Mouse (Mus musculus) stomach, embryonic 16.5 days (tissue): Measurements from ENCODE around the gene Fam102b. TPM values are rescaled to one million over a fixed set of nuclear protein-coding genes. Genes with fewer than 3 reads are reported as not detected.

Experiments
- ATAC-seq: fragments of 200-750 bp; cut with Nextera tagmentation; 2 replicates; pipeline ENCODE4 v1.8.0; 2017; ENCODE audit warnings: moderate number of reproducible peaks, moderate TSS enrichment; ENCODE audit not compliant: insufficient read depth, low FRiP score
- H3K27ac ChIP-seq: fragments of 300-500 bp; sonication (generic); 2 replicates; pipeline ENCODE4 v1.5.1; 2014; ENCODE audit warnings: low read length
- H3K27me3 ChIP-seq: fragments of 300-500 bp; sonication (generic); 2 replicates; pipeline ENCODE4 v1.6.1; 2014; ENCODE audit warnings: low read length, control low read depth, mixed read lengths; ENCODE audit not compliant: control insufficient read depth, insufficient read depth
- H3K36me3 ChIP-seq: fragments of 300-500 bp; sonication (generic); 2 replicates; pipeline ENCODE4 v1.6.1; 2014; ENCODE audit warnings: low read length; ENCODE audit not compliant: control insufficient read depth, insufficient read depth
- H3K4me1 ChIP-seq: fragments of 300-500 bp; sonication (generic); 2 replicates; pipeline ENCODE4 v1.6.1; 2014; ENCODE audit warnings: low read length, control low read depth, mixed read lengths; ENCODE audit not compliant: control insufficient read depth, insufficient read depth
- H3K4me2 ChIP-seq: fragments of 300-500 bp; sonication (generic); 2 replicates; pipeline ENCODE4 v1.6.1; 2014; ENCODE audit warnings: low read depth, low read length, mixed read lengths
- H3K4me3 ChIP-seq: fragments of 300-500 bp; sonication (generic); replicated peaks from 2 replicates; pipeline ENCODE4 v1.5.1; 2014; ENCODE audit warnings: mild to moderate bottlenecking, low read length
- H3K9ac ChIP-seq: fragments of 300-500 bp; sonication (generic); 2 replicates; pipeline ENCODE4 v1.6.1; 2014; ENCODE audit warnings: low read length
- H3K9me3 ChIP-seq: fragments of 300-500 bp; sonication (generic); replicated peaks from 2 replicates; pipeline ENCODE4 v1.6.1; 2016; ENCODE audit warnings: low read length, control low read depth; ENCODE audit not compliant: control insufficient read depth
- WGBS: fragments of 180-500 bp; shearing (Covaris S2); extraction: QIAGEN DNeasy Blood & Tissue Kit; methylation state at CpG from one replicate; pipeline ENCODE4 v1.1.7; 2014; 5-methylcytosine and 5-hydroxymethylcytosine counted together
- polyA plus RNA-seq: library from polyadenylated mRNA; unstranded; fragments of >200 nt; fragmentation: Nextera tagmentation; extraction: Ambion mirVana; gene quantifications from 2 replicates; pipeline ENCODE4 v1.2.1, GENCODE M21; 2015

The Fam102b gene
- polyA plus RNA-seq, 1 experiment from 2014 or later = 8.8 TPM

GRCm38 (mm10) chr3:108997284-108997683 lies 30.1 kb downstream of the Fam102b start:
- H3K27me3 ChIP-seq = no peaks in the 10 kb centered on the region
- no peak overlapping the region for H3K4me3 ChIP-seq
- no peak overlapping the region for H3K27ac ChIP-seq
- no peak overlapping the region for H3K9ac ChIP-seq
- no peaks in the 10 kb centered on the region for H3K4me1 ChIP-seq
- H3K4me2 ChIP-seq = no peak overlapping the region
- H3K9me3 ChIP-seq = no peaks in the 10 kb centered on the region
- no peak for ATAC-seq
- H3K36me3 ChIP-seq = no peaks in the 10 kb centered on the region
- 61% methylated on average over 11 of the region's 11 CpGs for WGBS

GRCm38 (mm10) chr3:108995379-108995778 lies 32.0 kb downstream of the Fam102b start:
- Histone ChIP-seq H3K9me3 (no peaks in the 10 kb centered on the region), H3K27ac (no peak overlapping the region), H3K4me3 (no peak overlapping the region), H3K4me2 (no peak overlapping the region), H3K4me1 (no peaks in the 10 kb centered on the region), H3K9ac (no peak overlapping the region), H3K27me3 (no peaks in the 10 kb centered on the region), H3K36me3 (peaks cover 4% of the 10 kb centered on the region)
- WGBS = 73% methylated on average over 2 of the region's 2 CpGs
- ATAC-seq = no peak

GRCm38 (mm10) chr3:108994477-108994876 lies 32.9 kb downstream of the Fam102b start:
- H3K27ac ChIP-seq = no peak overlapping the region
- H3K4me2 ChIP-seq = no peak overlapping the region
- H3K36me3 ChIP-seq = peaks cover 8% of the 10 kb centered on the region
- no peaks in the 10 kb centered on the region for H3K27me3 ChIP-seq
- 91% methylated on average over 2 of the region's 2 CpGs for WGBS
- H3K9ac ChIP-seq = no peak overlapping the region
- ATAC-seq = no peak
- H3K4me1 ChIP-seq = no peaks in the 10 kb centered on the region
- no peak overlapping the region for H3K4me3 ChIP-seq
- no peaks in the 10 kb centered on the region for H3K9me3 ChIP-seq

GRCm38 (mm10) chr3:108989971-108990548 lies 37.3 kb downstream of the Fam102b start:
- 84% methylated on average over 9 of the region's 9 CpGs for WGBS

GRCm38 (mm10) chr3:108987009-108987659 lies 40.3 kb downstream of the Fam102b start:
- Histone ChIP-seq H3K27me3 (no peaks in the 10 kb centered on the region), H3K4me2 (no peak overlapping the region), H3K27ac (no peak overlapping the region), H3K9me3 (no peaks in the 10 kb centered on the region), H3K4me3 (no peak overlapping the region), H3K9ac (no peak overlapping the region), H3K36me3 (peaks cover 8% of the 10 kb centered on the region), H3K4me1 (no peaks in the 10 kb centered on the region)
- ATAC-seq = no peak
- 80% methylated on average over 12 of the region's 12 CpGs for WGBS

More at GRCm38 (mm10) chr3:108989971-108990548, 37.3 kb downstream of the Fam102b start:
- H3K9ac ChIP-seq = no peak overlapping the region
- H3K4me1 ChIP-seq = no peaks in the 10 kb centered on the region
- no peak overlapping the region for H3K27ac ChIP-seq
- no peaks in the 10 kb centered on the region for H3K27me3 ChIP-seq
- H3K9me3 ChIP-seq = no peaks in the 10 kb centered on the region
- H3K4me3 ChIP-seq = no peak overlapping the region
- H3K4me2 ChIP-seq = no peak overlapping the region
- ATAC-seq = no peak
- peaks cover 8% of the 10 kb centered on the region for H3K36me3 ChIP-seq

- 68% methylated on average over 1 of the region's 1 CpGs for WGBS
- no peak overlapping the region for H3K4me3 ChIP-seq
- ATAC-seq = no peak
- peaks cover 8% of the 10 kb centered on the region for H3K36me3 ChIP-seq
- H3K4me1 ChIP-seq = no peaks in the 10 kb centered on the region
- no peak overlapping the region for H3K4me2 ChIP-seq
- H3K9me3 ChIP-seq = no peaks in the 10 kb centered on the region
- no peak overlapping the region for H3K9ac ChIP-seq
- H3K27ac ChIP-seq = no peak overlapping the region
- H3K27me3 ChIP-seq = no peaks in the 10 kb centered on the region
Measured at GRCm38 (mm10) chr3:108986534-108986933, 40.9 kb downstream of the Fam102b start.

GRCm38 (mm10) chr3:108983989-108984388 lies 43.4 kb downstream of the Fam102b start:
- 57% methylated on average over 5 of the region's 5 CpGs for WGBS
- H3K36me3 ChIP-seq = peaks cover 17% of the 10 kb centered on the region; the same call in 1 of the 2 replicates
- no peak overlapping the region for H3K4me3 ChIP-seq
- no peak overlapping the region for H3K4me2 ChIP-seq
- ATAC-seq = no peak
- no peaks in the 10 kb centered on the region for H3K4me1 ChIP-seq
- no peak overlapping the region for H3K9ac ChIP-seq
- H3K9me3 ChIP-seq = no peaks in the 10 kb centered on the region
- H3K27me3 ChIP-seq = no peaks in the 10 kb centered on the region
- no peak overlapping the region for H3K27ac ChIP-seq

GRCm38 (mm10) chr3:108981946-108982345 lies 45.5 kb downstream of the Fam102b start:
- Histone ChIP-seq H3K27ac (no peak overlapping the region), H3K4me1 (no peaks in the 10 kb centered on the region), H3K36me3 (peaks cover 32% of the 10 kb centered on the region), H3K27me3 (no peaks in the 10 kb centered on the region), H3K4me2 (no peak overlapping the region), H3K9ac (no peak overlapping the region), H3K4me3 (no peak overlapping the region), H3K9me3 (no peaks in the 10 kb centered on the region)
- WGBS = 81% methylated on average over 6 of the region's 6 CpGs
- no peak for ATAC-seq

- Histone ChIP-seq H3K9ac (no peak overlapping the region), H3K4me2 (no peak overlapping the region), H3K4me1 (no peaks in the 10 kb centered on the region), H3K27ac (no peak overlapping the region), H3K27me3 (no peaks in the 10 kb centered on the region), H3K4me3 (no peak overlapping the region), H3K36me3 (peaks cover 32% of the 10 kb centered on the region), H3K9me3 (no peaks in the 10 kb centered on the region)
- ATAC-seq = no peak
- WGBS = 91% methylated on average over 13 of the region's 13 CpGs
Measured at GRCm38 (mm10) chr3:108977340-108978030, 49.9 kb downstream of the Fam102b start.
